Mouse (Mus musculus): ENCODE measurements at regions not wholly inside any gene's neighbourhood (a gene's known extent, or its start where the extent isn't known, plus 50 kb on each side); places are given as distances from the start of the nearest gene placed in this dataset.

GRCm38 (mm10) chr3:66646251-66646650 lies 334.9 kb upstream of the Rsrc1 start:
- DNase-seq: no peak

- no peak for DNase-seq
Observed at GRCm38 (mm10) chr3:66649271-66649670, 331.9 kb upstream of the Rsrc1 start.

- DNase-seq: no peak
Observed at GRCm38 (mm10) chr3:66650076-66650748, 331.0 kb upstream of the Rsrc1 start.

- DNase-seq: no peak
Observed at GRCm38 (mm10) chr3:66650749-66651472, 330.3 kb upstream of the Rsrc1 start.

DNA sequence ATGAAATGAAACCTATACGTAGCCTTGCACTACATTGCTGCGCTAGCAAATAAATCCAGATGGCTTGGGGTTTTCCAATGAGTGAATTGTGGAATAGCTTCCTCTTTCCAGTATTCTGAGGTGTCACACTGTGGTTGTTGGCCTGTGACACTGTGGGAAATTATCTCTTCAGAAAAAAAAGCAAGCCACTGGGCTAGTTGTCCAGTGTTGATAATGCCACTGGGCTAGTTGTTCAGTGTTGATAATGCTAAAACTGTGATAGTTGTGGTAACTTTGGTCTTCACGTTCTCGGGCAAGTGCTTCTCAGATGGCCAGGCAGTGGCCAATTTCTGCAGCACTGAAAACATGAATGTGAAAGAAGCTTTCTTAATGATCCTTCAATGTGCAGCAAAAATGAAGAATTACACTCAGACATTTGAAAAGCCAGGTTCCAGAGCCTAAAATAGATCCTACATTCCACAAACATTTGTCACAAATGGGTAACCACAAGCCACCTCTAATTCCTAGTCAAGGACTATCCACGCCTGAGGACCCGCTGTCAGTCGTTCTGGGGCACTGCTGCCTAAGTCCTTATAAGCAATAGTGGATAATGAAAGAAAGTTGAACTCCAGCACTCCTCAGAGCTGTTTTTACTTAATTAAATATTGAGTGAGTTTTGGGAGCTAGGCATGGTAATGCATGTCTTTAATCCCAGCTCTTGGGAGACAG lies 328.9 kb upstream of the Rsrc1 start:
- DNase-seq: no peak

DNA sequence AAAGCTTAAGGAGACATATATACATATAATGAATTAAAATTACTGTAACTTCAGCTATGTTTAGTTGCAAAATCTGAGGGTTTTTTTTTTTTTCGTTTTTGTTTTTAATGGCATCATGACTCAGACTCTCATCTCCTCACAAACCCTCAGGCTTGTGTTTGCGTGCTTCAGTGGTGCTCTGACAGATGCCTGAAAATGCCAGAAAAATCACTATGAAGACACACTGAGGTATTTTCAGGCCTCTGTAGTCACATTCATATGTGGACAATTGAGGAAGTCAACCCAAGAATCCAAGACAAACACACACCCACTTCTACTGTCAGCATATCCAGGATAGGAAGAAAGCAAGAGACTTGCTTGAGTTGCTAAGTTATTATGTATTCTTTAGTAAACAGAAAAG lies 327.2 kb upstream of the Rsrc1 start:
- DNase-seq: no peak

GRCm38 (mm10) chr3:66654860-66655259 lies 326.3 kb upstream of the Rsrc1 start:
- no peak for DNase-seq

DNA sequence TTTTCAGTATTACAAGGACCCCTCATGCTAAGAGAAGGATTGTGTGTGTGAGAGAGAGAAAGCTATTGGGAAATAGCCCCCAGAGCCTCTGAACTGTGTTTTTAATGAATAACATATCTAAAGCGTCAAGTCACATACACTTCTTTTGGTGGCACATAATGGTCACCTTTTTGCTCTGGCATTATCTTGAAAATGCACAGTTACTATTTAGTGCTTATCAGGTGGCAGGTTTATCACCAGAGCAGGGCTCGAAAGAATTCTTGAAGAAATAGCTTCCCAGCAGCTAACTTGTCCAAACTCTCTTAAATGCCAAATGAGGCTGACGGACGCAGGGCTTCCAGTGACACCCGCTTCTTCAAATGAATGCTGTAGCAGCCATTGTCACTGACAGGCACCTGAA lies 324.7 kb upstream of the Rsrc1 start:
- DNase-seq: no peak

- DNase-seq: no peak
Observed at GRCm38 (mm10) chr3:66660555-66660954, 320.6 kb upstream of the Rsrc1 start.

GRCm38 (mm10) chr3:66661826-66662618 lies 319.2 kb upstream of the Rsrc1 start:
- DNase-seq: no peak

DNA sequence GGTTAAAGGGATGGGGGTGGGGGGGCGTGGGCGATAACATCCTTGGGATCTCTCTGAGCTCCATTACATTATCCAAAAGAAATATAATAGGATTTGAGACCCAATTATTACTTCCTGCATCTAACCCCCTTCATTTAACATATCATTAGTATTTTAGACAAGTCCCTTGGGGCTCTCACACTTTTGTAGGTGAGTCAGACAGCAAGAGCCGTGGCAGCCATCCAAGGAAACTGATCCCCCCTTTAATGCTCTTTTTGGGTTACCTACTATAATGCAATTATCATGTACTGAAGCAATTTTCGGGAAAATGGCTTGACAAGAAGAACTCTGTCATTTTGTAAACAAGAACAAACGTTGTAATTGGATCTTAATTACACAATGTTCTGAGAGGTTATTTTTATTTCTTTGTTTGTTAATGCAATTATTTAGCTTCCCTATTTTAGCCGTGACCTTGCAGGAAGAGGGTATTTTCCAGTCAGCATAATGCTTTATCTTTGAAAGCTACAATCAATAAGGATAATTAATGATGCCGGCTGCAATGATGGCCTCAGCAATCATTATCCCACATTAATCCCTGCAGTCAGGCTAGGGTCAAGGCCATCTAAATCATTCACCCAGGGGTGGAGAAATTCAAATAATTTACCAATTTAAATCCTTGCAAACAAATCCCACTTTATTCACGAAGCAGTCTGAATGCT lies 297.5 kb upstream of the Rsrc1 start:
- DNase-seq: no peak

- no peak for DNase-seq
Observed at GRCm38 (mm10) chr3:66684287-66684903, 296.8 kb upstream of the Rsrc1 start.

DNA sequence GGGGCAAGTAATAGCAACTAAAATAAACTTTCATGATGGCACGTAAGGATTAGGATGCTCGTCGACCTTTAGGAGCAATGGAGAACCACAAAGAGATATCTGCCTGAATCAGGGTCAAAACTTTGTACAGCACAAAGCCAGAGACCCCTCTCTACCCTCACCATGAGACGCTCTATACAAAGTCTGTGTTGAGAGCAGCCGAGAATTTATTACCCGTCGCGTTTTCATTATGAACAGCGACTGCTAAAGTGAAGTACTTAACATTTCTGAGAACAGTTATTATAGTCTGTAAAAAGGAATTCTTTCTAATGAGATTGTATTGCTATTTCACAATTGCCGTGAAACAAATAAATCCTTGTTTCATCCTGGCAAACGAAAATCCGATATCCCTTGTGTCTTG lies 296.1 kb upstream of the Rsrc1 start:
- DNase-seq: no peak

- DNase-seq: no peak
Observed at GRCm38 (mm10) chr3:66687126-66687525, 294.1 kb upstream of the Rsrc1 start.

- DNase-seq: no peak
Observed at GRCm38 (mm10) chr3:66690906-66691522, 290.2 kb upstream of the Rsrc1 start.

- no peak for DNase-seq
Observed at GRCm38 (mm10) chr3:66695125-66695524, 286.1 kb upstream of the Rsrc1 start.

DNA sequence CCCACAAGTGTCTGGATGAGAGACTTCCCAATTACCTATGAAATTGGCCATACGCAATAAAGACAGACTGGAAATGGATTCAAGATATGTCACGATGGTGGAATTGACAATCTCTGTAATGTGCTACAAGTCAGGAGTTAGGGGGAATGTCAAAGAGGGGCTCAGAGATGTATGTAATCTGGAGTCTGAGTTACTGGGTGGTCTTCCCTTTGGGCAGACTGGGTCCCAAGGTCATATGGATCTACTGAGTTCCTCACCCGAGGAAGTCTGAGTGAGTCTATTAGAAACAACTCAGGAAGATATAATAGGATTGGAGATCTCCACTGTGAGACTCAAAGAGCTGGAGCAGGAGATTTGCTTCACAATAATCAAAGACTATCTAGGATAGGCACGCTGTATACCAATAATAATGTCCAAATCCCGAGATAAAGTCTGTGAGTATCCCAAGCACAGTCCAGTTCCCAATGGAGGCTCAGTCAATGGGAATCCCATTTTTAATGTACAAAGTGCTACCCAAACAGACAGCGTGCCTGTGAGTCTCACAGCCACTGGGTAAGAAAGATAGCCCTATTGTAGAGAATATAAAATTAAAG lies 285.4 kb upstream of the Rsrc1 start:
- no peak for DNase-seq

DNA sequence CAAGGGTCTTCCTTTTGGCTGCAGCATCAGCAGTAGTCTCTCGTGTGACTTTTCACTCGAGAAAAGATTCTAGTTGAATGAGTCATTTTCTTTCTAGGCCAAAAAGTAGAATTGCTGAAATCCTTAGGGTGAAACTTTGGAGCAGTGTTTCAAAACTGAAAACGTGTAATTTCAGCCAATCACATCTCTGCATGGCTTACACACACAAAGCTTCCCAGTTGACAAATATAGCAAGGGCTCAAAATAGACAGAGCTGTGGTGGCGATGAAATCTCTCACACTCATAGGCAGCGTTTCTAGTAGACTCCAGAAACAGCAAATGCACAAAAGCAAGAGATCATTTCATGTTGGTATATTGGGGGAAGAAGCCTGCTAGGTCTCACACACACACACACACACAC lies 283.1 kb upstream of the Rsrc1 start:
- no peak for DNase-seq

- DNase-seq: no peak
Observed at GRCm38 (mm10) chr3:66705766-66706165, 275.4 kb upstream of the Rsrc1 start.

DNA sequence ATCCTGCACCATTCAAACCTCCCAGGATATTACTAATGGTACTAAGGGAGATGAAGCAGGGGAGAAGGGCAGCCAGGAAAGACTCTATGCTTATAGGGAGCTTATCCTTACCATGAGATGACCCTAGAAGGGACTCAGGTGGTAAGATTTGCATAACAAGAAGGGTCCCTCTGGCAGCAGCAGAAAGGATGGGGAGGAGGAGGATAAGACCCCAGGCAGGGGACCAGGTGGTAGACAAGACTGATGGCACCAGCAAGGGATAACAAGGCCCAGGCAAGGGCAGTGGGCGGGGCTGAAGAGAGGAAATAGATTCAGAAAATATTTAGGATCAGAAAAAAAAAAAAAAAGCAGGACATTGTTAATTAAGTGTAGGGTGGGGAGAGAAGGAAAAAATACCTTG lies 245.7 kb upstream of the Rsrc1 start:
- DNase-seq: no peak
